Mouse (Mus musculus): Measurements from ENCODE around the gene Gm20821. TPM values are rescaled to one million over a fixed set of nuclear protein-coding genes. Genes with fewer than 3 reads are reported as not detected.
"Not testable (repeated sequence)": the region's sequence is repeated elsewhere in the genome, so short reads cannot be mapped to it uniquely, and the experiment has no call there.

Gene Gm20821
- not detected in 2 replicates for polyA plus RNA-seq (2012)

- not testable (repeated sequence) for TF ChIP-seq GATA1 (IDR thresholded peaks at IDR 0.05; ENCODE audit: low read length)
Measured at GRCm38 (mm10) chrY:9781504-9781903, at the start of gene Gm20821. TSS of gene Gm20821 (plus strand) at chrY:9781804.
